ENCODE assay signal across 18 mouse cellular contexts in genomic region chr13:92656815-92657513, GRCm38 (mm10). TPM values are rescaled to one million over a fixed set of nuclear protein-coding genes. Genes with fewer than 3 reads are reported as not detected.
DNase-seq lines count a peak whose midpoint lies in the region; TF ChIP-seq lines count a peak whose summit lies in the region.
"Had no signal": no experiment of that assay in that cellular context is flagged by ENCODE, and none has a peak within 500 bp of the region (broad histone marks: within the 10 kb centered on the region; RNA-seq: fewer than 3 reads in every experiment).

No protein-coding gene starts in this region.

- H3K27ac ChIP-seq in cerebellum, adult 2 months (ENCODE audit: insufficient read depth, low read length), result no peak overlapping the region
- peak overlapping the region; percentile 73; the same call in 1 of the 2 replicates for H3K27ac ChIP-seq in left cerebral cortex, adult 2 months
- H3K27ac ChIP-seq: embryonic facial prominence, embryonic 12.5 days; forebrain, embryonic 10.5 days; liver, embryonic 15.5 days; stomach, embryonic 15.5 days had no signal

- intact Hi-C loops in left cerebral cortex, adult 2 months (cut with DNase I), result no loop called here

- TF ChIP-seq POLR2A in cerebellum, adult 2 months (IDR thresholded peaks at IDR 0.05; ENCODE audit: borderline replicate concordance, insufficient read depth, low read length), result no peak

- peak; percentile 28 to 57 for DNase-seq in cerebellum, adult 2 months
- DNase-seq in cerebellum, adult 11-12 months, result no peak
- DNase-seq in left cerebral cortex, adult 2 months (ENCODE audit: extremely low spot score in 1 of 2, low spot score in 2 of 2), result no peak
- no peak for DNase-seq in left cerebral cortex, adult 11 months (ENCODE audit: low spot score)
- DNase-seq in cerebellum, postnatal 14 days, result peak; percentile 44 to 61
- DNase-seq in skeletal muscle tissue, adult 2 months (ENCODE audit: low read depth, low spot score), result peak; percentile 30
- no peak for DNase-seq in thymus, postnatal 4 days
- no peak for DNase-seq in left cerebral cortex, adult 8-10 months (ENCODE audit: low spot score in 2 of 2)
- DNase-seq: adrenal gland, postnatal 10 days; kidney, adult 8-10 months; layer of hippocampus, adult 9-11 months; lung, postnatal 4 days; midbrain, embryonic 14.5 days; thymus, postnatal 25 days had no signal

- 8% methylated on average over 4 of the region's 4 CpGs for WGBS in cerebellum, adult 2 months

- H3K4me1 ChIP-seq in cerebellum, adult 2 months (ENCODE audit: control insufficient read depth, insufficient read depth, low read length), result peaks cover 18% of the 10 kb centered on the region

- TF ChIP-seq CTCF in cerebellum, adult 2 months (IDR thresholded peaks at IDR 0.05; ENCODE audit: borderline replicate concordance, insufficient read depth, low read depth, low read length), result no peak
- no peak for TF ChIP-seq CTCF in left cerebral cortex, adult 2 months (IDR thresholded peaks at IDR 0.05)

- no peaks in the 10 kb centered on the region for H3K27me3 ChIP-seq in cerebellum, adult 2 months (ENCODE audit: control insufficient read depth, insufficient read depth, low read length)
- H3K27me3 ChIP-seq: embryonic facial prominence, embryonic 12.5 days; liver, embryonic 15.5 days; stomach, embryonic 15.5 days had no signal

- H3K4me3 ChIP-seq in cerebellum, adult 2 months (replicated peaks; ENCODE audit: insufficient read depth, low read depth, low read length), result no peak overlapping the region
- H3K4me3 ChIP-seq in left cerebral cortex, adult 2 months, result no peak overlapping the region
- H3K4me3 ChIP-seq: embryonic facial prominence, embryonic 12.5 days; forebrain, embryonic 10.5 days; liver, embryonic 15.5 days; stomach, embryonic 15.5 days had no signal

RNA-seq across cellular contexts. Expression of gene Serinc5, which starts 46.1 kb away (rescaled TPM):
- polyA plus RNA-seq in cerebellum, adult 2 months (2012; rRNA removed), result 48.1 and 50.7 TPM in 2 replicates
- total RNA-seq in left cerebral cortex, adult 2 months (2021), result 10 to 100 TPM; 62.3 to 62.4 TPM
- 10 to 100 TPM; 67.0 to 71.5 (median 69.2) TPM for total RNA-seq in left cerebral cortex, adult 8-10 months (2022)

Comparison
In these comparisons a context has a peak if more than half of its experiments do, and no peak if none do; other contexts are left out.
1. DNase-seq: peak in cerebellum, adult 2 months (2 of 2), cerebellum, postnatal 14 days (2 of 2) and skeletal muscle tissue, adult 2 months (single experiment); none in cerebellum, adult 11-12 months (single experiment), left cerebral cortex, adult 2 months (0 of 2), left cerebral cortex, adult 11 months (single experiment), thymus, postnatal 4 days (single experiment) and left cerebral cortex, adult 8-10 months (0 of 2).